Mouse (Mus musculus) limb, embryonic 15.5 days (tissue): ENCODE data around the gene Scd2. TPM values are rescaled to one million over a fixed set of nuclear protein-coding genes. Genes with fewer than 3 reads are reported as not detected.
A peak's percentile ranks its signal among the peaks of the same experiment; 100 is the strongest.

Experiments
- ATAC-seq: fragments of 200-750 bp; cut with Nextera tagmentation; 2 replicates; pipeline ENCODE4 v1.8.0; 2017; ENCODE audit warnings: low read depth, moderate TSS enrichment; ENCODE audit not compliant: insufficient number of reproducible peaks, low FRiP score, low TSS enrichment
- H3K27ac ChIP-seq: fragments of 300-500 bp; sonication (generic); 2 replicates; pipeline ENCODE4 v1.5.1; 2015; ENCODE audit warnings: moderate library complexity, mild to moderate bottlenecking, inconsistent platforms
- H3K27me3 ChIP-seq: fragments of 300-500 bp; sonication (generic); 2 replicates; pipeline ENCODE4 v1.6.1; 2015; ENCODE audit warnings: inconsistent platforms
- H3K36me3 ChIP-seq: fragments of 300-500 bp; sonication (generic); 2 replicates; pipeline ENCODE4 v1.6.1; 2015; ENCODE audit warnings: inconsistent platforms
- H3K4me1 ChIP-seq: fragments of 300-500 bp; sonication (generic); 2 replicates; pipeline ENCODE4 v1.6.1; 2015; ENCODE audit warnings: inconsistent platforms
- H3K4me2 ChIP-seq: fragments of 300-500 bp; sonication (generic); 2 replicates; pipeline ENCODE4 v1.6.1; 2015; ENCODE audit warnings: mild to moderate bottlenecking, inconsistent platforms
- H3K4me3 ChIP-seq: fragments of 300-500 bp; sonication (generic); 2 replicates; pipeline ENCODE4 v1.5.1; 2015; ENCODE audit warnings: mild to moderate bottlenecking, inconsistent platforms
- H3K9ac ChIP-seq: fragments of 300-500 bp; sonication (generic); 2 replicates; pipeline ENCODE4 v1.6.1; 2015; ENCODE audit warnings: inconsistent platforms
- H3K9me3 ChIP-seq: fragments of 300-500 bp; sonication (generic); 2 replicates; pipeline ENCODE4 v1.6.1; 2016; ENCODE audit warnings: inconsistent platforms
- WGBS: fragments of 180-500 bp; shearing (Covaris S2); methylation state at CpG from one replicate; pipeline ENCODE4 v1.1.7; 2015; 5-methylcytosine and 5-hydroxymethylcytosine counted together
- polyA plus RNA-seq: library from polyadenylated mRNA; unstranded; fragments of >200 nt; fragmentation: Nextera tagmentation; extraction: Ambion mirVana; gene quantifications from 2 replicates; pipeline ENCODE4 v1.2.1, GENCODE M21; 2015

Scd2 gene
- polyA plus RNA-seq, 1 experiment from 2014 or later, result 221 TPM

DNA sequence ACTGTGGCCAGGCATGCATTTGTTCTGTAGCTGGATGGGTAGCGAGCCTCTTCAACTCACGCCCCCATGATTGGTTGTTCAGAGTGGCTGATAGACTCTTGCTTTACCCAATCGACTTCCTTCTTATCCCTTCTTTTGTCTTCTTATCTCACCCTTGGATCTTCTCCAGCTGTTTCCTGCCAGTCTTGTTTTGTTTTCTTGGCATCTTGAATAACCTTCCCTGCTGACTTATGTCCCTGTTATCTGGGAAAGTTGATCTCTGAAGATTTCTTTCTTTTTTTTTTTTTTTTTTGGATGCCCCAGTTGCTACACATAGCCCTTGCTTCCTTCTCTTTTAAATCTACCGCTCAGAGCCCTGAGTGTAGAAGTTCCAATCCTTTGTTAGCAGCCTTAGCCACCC, 34.0 kb upstream of the Scd2 start:
- H3K27ac ChIP-seq, result no peak overlapping the region
- WGBS, result 91% methylated on average over 4 of the region's 4 CpGs
- H3K4me1 ChIP-seq, result no peaks in the 10 kb centered on the region
- no peaks in the 10 kb centered on the region for H3K36me3 ChIP-seq
- no peak overlapping the region for H3K9ac ChIP-seq
- ATAC-seq, result no peak
- no peaks in the 10 kb centered on the region for H3K9me3 ChIP-seq
- no peaks in the 10 kb centered on the region for H3K27me3 ChIP-seq
- H3K4me2 ChIP-seq, result no peak overlapping the region
- no peak overlapping the region for H3K4me3 ChIP-seq

DNA sequence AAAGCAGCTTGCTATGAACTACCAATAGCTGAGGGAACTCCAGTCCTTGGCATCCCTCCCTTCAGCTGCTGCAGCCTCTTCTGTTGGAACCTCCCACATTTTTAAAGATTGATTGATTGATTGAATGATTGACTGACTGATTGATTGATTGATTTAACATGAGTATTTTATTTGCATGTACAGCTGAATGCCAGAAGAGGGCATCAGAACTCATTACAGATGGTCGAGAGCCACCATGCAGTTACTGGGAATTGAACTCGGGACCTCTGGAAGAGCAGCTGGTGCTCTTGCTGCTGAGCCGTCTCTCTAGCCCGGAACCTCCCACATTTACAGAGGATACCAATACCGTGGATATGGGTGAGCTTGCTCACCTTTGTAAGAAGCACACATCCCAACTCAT, 33.0 kb upstream of the Scd2 start:
- H3K27ac ChIP-seq, result no peak overlapping the region
- no peak for ATAC-seq
- no peaks in the 10 kb centered on the region for H3K36me3 ChIP-seq
- no peak overlapping the region for H3K4me2 ChIP-seq
- H3K27me3 ChIP-seq, result no peaks in the 10 kb centered on the region
- WGBS, result 79% methylated on average over 5 of the region's 5 CpGs
- H3K9me3 ChIP-seq, result no peaks in the 10 kb centered on the region
- H3K9ac ChIP-seq, result no peak overlapping the region
- H3K4me1 ChIP-seq, result 0 out of 2 replicates have a peak, but pooled peaks cover 2% of the 10 kb centered on the region
- no peak overlapping the region for H3K4me3 ChIP-seq

DNA sequence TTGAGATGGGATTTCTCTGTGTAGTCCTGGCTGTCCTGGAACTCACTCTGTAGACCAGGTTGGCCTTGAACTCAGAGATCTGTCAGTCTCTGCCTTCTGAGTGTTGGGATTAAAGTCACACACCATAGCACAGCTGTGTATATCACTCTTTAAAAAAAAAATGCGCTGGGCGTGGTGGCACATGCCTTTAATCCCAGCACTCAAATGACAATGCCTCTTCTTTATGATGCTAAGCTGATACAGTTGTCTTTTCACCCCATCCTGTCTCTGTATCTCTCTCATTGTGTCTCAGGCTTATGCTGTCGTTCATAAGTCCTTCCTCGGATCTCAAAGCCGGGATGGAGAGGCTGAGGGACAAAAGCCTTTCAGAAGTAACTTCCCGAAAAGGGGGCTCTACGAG, 31.7 kb upstream of the Scd2 start:
- WGBS, result 83% methylated on average over 7 of the region's 7 CpGs
- H3K4me1 ChIP-seq, result peaks cover 9% of the 10 kb centered on the region
- H3K9me3 ChIP-seq, result no peaks in the 10 kb centered on the region
- no peak overlapping the region for H3K9ac ChIP-seq
- H3K4me2 ChIP-seq, result no peak overlapping the region
- H3K27me3 ChIP-seq, result no peaks in the 10 kb centered on the region
- no peak overlapping the region for H3K27ac ChIP-seq
- no peaks in the 10 kb centered on the region for H3K36me3 ChIP-seq
- H3K4me3 ChIP-seq, result no peak overlapping the region
- ATAC-seq, result no peak

DNA sequence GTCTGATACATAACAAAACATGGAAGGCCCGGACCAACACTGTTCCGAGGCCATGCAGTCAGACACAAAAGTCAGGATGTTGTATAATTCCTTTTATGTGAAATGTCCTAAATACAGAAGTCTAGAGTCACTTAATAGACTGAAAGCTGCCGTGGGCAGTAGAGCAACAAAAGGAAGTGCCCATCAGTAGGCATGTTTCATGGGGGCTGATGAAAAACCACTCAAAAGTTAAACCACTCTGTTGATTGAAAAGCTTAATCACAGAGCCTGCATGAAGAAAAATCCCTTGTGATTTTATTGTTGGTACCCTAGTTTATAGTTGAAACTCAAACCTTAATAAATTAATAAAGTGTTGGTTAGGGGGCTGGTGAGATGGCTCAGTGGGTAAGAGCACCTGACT, 29.9 kb upstream of the Scd2 start:
- H3K4me3 ChIP-seq, result no peak overlapping the region
- WGBS, result 40% methylated on average over 3 of the region's 3 CpGs
- H3K27me3 ChIP-seq, result no peaks in the 10 kb centered on the region
- no peaks in the 10 kb centered on the region for H3K9me3 ChIP-seq
- no peak overlapping the region for H3K27ac ChIP-seq
- ATAC-seq, result no peak
- H3K9ac ChIP-seq, result no peak overlapping the region
- no peaks in the 10 kb centered on the region for H3K36me3 ChIP-seq
- H3K4me1 ChIP-seq, result peaks cover 15% of the 10 kb centered on the region
- no peak overlapping the region for H3K4me2 ChIP-seq

DNA sequence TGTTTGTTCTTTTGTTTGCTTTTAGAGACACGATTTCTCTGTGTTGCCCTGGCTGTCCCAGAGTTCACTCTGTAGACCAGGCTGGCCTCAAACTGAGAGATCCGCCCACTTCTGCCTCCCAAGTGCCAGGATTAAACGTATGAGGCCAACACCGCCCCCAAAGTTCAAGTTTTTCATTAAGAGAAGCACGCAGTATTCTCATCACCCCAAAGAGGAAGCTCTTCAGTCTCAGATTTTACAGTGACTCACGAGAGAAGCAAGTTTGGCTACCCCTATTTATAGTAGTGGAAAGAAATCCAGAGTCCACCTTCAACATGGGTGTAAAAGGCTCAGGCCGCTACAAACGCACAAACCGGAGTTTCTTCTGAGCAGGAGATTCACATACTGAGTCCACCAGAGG, 29.2 kb upstream of the Scd2 start:
- no peak overlapping the region for H3K9ac ChIP-seq
- no peak overlapping the region for H3K27ac ChIP-seq
- no peaks in the 10 kb centered on the region for H3K27me3 ChIP-seq
- no peak for ATAC-seq
- 70% methylated on average over 9 of the region's 9 CpGs for WGBS
- no peak overlapping the region for H3K4me3 ChIP-seq
- no peaks in the 10 kb centered on the region for H3K36me3 ChIP-seq
- H3K9me3 ChIP-seq, result no peaks in the 10 kb centered on the region
- peaks cover 15% of the 10 kb centered on the region for H3K4me1 ChIP-seq
- no peak overlapping the region for H3K4me2 ChIP-seq

DNA sequence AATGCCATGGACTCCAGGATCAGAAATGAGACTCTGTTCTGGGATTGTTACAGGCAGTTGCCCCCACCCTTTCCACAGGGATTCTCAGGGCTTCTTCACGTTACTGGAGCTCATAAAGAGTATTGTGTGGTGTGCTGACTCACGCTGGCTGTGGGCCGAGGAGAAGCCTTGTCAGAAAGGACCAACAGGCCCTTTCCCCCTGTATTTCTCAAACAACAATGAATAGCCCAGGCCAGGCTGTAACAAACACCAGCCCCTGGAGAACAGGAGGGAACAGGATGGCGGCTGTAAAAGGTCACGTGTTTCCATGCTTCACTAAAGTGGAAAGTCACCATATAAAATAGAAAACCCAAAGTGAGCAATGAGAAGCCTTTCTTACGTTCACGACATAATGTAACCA, 28.2 kb upstream of the Scd2 start:
- WGBS, result 31% methylated on average over 7 of the region's 7 CpGs
- no peak for ATAC-seq

DNA sequence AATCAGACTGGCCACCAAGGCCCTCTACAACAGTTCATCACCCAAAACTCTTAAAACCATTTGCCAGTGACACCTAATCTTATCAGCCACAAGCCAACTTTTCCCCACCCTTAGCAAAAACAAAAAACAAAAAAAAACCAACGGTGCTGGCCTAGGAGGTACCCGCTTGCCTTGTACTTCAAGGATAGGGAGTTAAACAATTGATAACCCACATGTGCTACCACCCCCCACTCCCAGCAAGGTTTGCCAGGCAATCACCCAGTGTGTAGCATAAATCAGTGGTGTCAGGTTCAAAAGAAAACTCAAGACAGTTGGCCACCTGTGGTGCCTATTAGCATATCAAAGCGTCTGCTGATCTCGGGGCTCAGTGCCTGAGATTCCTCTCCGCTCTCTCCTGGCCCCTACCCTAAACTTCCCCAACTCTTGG, 27.6 kb upstream of the Scd2 start:
- peak overlapping the region; percentile 91; the same call in 1 of the 2 replicates for H3K27ac ChIP-seq
- H3K9me3 ChIP-seq, result no peaks in the 10 kb centered on the region
- no peak for ATAC-seq
- H3K4me2 ChIP-seq, result peak overlapping the region; percentile 77; the same call in 1 of the 2 replicates
- H3K9ac ChIP-seq, result no peak overlapping the region
- peaks cover 15% of the 10 kb centered on the region for H3K4me1 ChIP-seq
- no peaks in the 10 kb centered on the region for H3K27me3 ChIP-seq
- H3K4me3 ChIP-seq, result no peak overlapping the region
- 54% methylated on average over 5 of the region's 5 CpGs for WGBS
- H3K36me3 ChIP-seq, result no peaks in the 10 kb centered on the region

More for the DNA sequence above, 28.2 kb upstream of the Scd2 start:
- no peak overlapping the region for H3K4me3 ChIP-seq
- no peak overlapping the region for H3K9ac ChIP-seq
- peaks cover 15% of the 10 kb centered on the region for H3K4me1 ChIP-seq
- no peak overlapping the region for H3K4me2 ChIP-seq
- no peaks in the 10 kb centered on the region for H3K9me3 ChIP-seq
- H3K27ac ChIP-seq, result no peak overlapping the region
- H3K27me3 ChIP-seq, result no peaks in the 10 kb centered on the region
- H3K36me3 ChIP-seq, result no peaks in the 10 kb centered on the region

DNA sequence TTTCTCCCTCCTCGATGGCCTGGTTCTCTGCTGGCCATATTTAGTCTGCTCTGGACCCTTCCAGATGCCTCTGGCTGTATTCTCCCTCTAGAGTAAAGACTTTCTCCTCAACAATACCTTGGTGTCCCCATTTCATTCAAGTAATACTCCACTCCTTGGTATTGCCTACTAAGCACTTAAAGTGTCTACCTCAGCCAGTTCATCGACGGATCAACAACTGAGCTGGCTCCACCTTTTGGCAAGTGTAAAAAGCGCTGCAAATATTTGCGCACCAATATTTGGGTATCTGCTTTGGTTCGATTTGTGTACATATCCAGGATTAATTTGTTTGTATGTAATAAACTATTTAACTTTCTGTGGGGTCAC, 27.0 kb upstream of the Scd2 start:
- Histone ChIP-seq H3K4me1 (peaks cover 15% of the 10 kb centered on the region), H3K9ac (no peak overlapping the region), H3K27me3 (no peaks in the 10 kb centered on the region), H3K36me3 (no peaks in the 10 kb centered on the region), H3K9me3 (no peaks in the 10 kb centered on the region), H3K4me3 (peak overlapping the region; percentile 47), H3K27ac (peak overlapping the region; percentile 91), H3K4me2 (peak overlapping the region; percentile 77)
- 9% methylated on average over 6 of the region's 6 CpGs for WGBS
- ATAC-seq, result no peak

DNA sequence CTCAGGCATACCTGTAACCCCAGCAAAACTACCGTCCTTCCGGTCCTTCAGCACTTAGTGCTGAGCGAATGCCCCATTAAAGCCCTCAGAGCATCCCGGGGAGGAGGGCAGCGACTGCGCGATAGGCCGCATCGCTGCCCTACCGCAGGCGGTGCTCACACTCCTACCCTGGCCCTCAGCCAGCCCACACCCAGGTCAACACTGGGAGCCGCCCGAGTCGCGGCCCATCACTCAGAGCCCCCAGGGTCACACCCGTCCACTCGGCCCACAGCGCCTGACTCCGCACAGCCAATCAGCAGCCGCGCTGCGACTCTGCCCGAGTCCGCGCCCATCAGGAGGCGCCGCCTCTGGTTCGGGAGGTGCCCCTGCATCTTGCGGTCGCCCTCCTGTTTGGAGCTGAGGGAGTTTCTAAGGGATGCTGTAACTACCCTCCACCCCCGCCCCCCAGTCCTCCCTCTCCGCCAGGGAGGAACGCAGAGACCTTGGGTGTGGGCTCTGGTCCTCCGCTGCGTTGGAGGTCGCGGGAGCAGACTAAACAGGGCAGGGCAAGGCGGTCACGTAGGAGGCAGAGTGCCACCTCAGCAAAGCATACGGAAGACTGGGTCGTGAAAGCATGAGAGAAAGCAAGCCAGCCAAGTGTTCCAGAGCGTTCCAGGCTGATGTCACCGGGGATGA, 26.5 kb upstream of the Scd2 start:
- no peaks in the 10 kb centered on the region for H3K27me3 ChIP-seq
- under 1% methylated on average over 43 of the region's 43 CpGs for WGBS
- peak overlapping the region; percentile 77 for H3K4me2 ChIP-seq
- ATAC-seq, result peak; percentile 96
- H3K9me3 ChIP-seq, result no peaks in the 10 kb centered on the region
- H3K4me3 ChIP-seq, result peak overlapping the region; percentile 47
- H3K27ac ChIP-seq, result peak overlapping the region; percentile 91
- H3K9ac ChIP-seq, result peak overlapping the region; percentile 35
- no peaks in the 10 kb centered on the region for H3K36me3 ChIP-seq
- peaks cover 15% of the 10 kb centered on the region for H3K4me1 ChIP-seq

DNA sequence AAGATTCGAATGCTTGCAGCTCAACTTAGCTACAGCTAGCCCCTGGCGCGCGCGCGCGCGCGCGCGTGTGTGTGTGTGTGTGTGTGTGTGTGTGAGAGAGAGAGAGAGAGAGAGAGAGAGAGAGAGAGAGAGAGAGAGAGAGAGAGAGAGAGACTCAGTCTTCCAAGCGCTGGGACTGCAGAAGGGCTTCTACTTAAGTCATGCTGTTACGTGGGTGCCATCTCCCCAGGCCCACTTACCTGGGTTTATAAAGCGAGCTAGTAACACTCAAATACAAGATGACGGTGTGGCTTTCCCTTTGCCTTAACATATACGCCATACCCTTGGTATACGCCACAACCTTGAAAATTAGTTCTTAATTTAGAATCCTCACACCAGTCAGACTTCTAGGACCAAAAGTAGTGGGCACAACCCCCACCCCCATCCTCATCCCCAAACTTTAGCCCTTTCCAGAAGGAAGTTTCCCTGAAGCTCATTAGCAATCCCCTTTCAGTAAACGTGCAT, 25.9 kb upstream of the Scd2 start:
- 6% methylated on average over 15 of the region's 18 CpGs for WGBS
- H3K9ac ChIP-seq, result peak overlapping the region; percentile 35
- ATAC-seq, result no peak
- no peaks in the 10 kb centered on the region for H3K36me3 ChIP-seq
- peak overlapping the region; percentile 47 for H3K4me3 ChIP-seq
- H3K4me2 ChIP-seq, result peak overlapping the region; percentile 77
- peak overlapping the region; percentile 91 for H3K27ac ChIP-seq
- no peaks in the 10 kb centered on the region for H3K27me3 ChIP-seq
- H3K9me3 ChIP-seq, result no peaks in the 10 kb centered on the region
- H3K4me1 ChIP-seq, result peaks cover 15% of the 10 kb centered on the region

DNA sequence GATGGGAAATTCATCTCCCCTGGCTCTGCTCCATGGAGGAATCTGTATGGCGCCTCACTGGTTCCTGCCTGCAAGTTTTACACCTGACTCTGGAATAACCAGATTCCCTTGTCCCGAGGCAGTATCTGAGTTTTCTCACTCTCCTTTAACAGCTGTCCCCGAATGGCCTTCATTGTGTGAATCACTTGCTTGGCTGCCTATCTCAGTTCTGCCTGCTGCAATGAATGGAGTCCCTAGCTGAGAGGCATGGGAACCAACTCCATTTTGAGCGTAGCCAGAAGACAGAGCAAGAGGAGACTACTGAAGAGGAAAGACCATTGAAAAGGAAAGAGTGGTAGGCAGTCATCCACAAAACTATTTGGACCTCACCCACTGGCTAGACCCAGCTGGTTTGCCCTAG, 19.8 kb upstream of the Scd2 start:
- Histone ChIP-seq H3K9me3 (no peaks in the 10 kb centered on the region), H3K27ac (no peak overlapping the region), H3K4me3 (no peak overlapping the region), H3K36me3 (no peaks in the 10 kb centered on the region), H3K4me1 (peaks cover 9% of the 10 kb centered on the region), H3K27me3 (no peaks in the 10 kb centered on the region), H3K4me2 (no peak overlapping the region), H3K9ac (no peak overlapping the region)
- no peak for ATAC-seq
- 70% methylated on average over 4 of the region's 4 CpGs for WGBS

DNA sequence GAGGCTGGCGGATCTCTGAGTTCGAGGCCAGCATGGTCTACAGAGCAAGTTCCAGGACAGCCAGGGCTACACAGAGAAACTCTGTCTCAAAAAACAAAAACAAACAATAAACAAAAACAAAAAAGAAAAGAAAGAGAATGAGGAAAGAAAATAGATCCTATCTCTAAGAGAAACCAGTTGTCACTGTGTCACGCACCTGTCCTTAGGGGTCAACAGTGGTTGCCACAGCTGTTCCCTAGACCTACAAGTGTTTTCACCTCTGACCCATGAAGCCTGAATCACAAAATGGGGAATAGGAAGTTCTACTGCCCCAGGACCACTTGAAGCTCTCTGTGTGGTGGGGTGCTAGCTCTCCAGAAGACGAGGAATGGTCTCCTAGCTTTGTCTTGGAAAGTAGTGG, 19.0 kb upstream of the Scd2 start:
- 93% methylated on average over 4 of the region's 4 CpGs for WGBS
- Histone ChIP-seq H3K4me3 (no peak overlapping the region), H3K36me3 (no peaks in the 10 kb centered on the region), H3K9me3 (no peaks in the 10 kb centered on the region), H3K27ac (no peak overlapping the region), H3K4me1 (peaks cover 9% of the 10 kb centered on the region), H3K27me3 (no peaks in the 10 kb centered on the region), H3K9ac (no peak overlapping the region), H3K4me2 (no peak overlapping the region)
- ATAC-seq, result no peak

DNA sequence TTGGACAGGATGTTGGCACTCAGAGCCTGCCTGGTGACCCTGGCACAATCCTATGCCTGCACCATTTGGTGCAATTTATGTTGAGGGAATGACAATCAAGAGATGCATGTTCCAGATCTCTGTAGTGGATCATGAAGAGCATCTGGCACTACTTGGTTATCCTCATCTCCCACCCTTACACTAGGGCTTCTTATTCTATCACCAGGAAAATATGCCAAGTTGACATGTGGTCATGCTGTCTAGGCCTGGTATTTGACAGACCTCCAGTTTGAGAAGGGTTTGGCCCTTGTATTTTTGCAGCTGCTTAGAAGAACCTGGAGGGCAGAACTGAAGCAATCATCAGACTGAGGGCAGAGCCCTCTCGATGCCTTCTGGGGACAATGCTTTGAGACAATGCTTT, 18.1 kb upstream of the Scd2 start:
- no peak overlapping the region for H3K4me3 ChIP-seq
- no peaks in the 10 kb centered on the region for H3K36me3 ChIP-seq
- no peak for ATAC-seq
- H3K4me1 ChIP-seq, result peaks cover 16% of the 10 kb centered on the region
- H3K27me3 ChIP-seq, result no peaks in the 10 kb centered on the region
- H3K27ac ChIP-seq, result no peak overlapping the region
- WGBS, result 85% methylated on average over 1 of the region's 1 CpGs
- H3K4me2 ChIP-seq, result no peak overlapping the region
- no peaks in the 10 kb centered on the region for H3K9me3 ChIP-seq
- no peak overlapping the region for H3K9ac ChIP-seq
